Mouse (Mus musculus) Patski (cell line): ENCODE data around the gene Mrvi1. TPM values are rescaled to one million over a fixed set of nuclear protein-coding genes. Genes with fewer than 3 reads are reported as not detected.

Source experiments
- ATAC-seq: fragments of 100-300 bp; one replicate; pipeline ENCODE4 v1.8.0; 2021
- CTCF ChIA-PET: fragments of 350-600 bp; sonication (Branson Sonifier 250); formaldehyde crosslinking; loops from one replicate; lab custom pipeline; 2022; ENCODE audit warnings: inconsistent platforms; lab: Charles Lee
- POLR2A ChIA-PET: fragments of 350-600 bp; sonication (Branson Sonifier 250); formaldehyde crosslinking; loops from one replicate; lab custom pipeline; 2022; ENCODE audit warnings: antibody characterized with exemption, inconsistent platforms; lab: Charles Lee
- DNase-seq: peaks from one replicate; pipeline ENCODE4 v3.0.0-alpha.2; 2011; ENCODE audit warnings: low read depth, low spot score
- H3K27me3 ChIP-seq: fragments of 371-371 bp; one replicate; pipeline ENCODE4 v1.5.1; 2021
- CTCF ChIP-seq: fragments of 100-300 bp; IDR thresholded peaks from one replicate; pipeline ENCODE4 v1.5.1; 2021
- in situ Hi-C: fragments of 300-500 bp; cut with MboI; formaldehyde crosslinking; loops from 3 replicates; pipeline ENCODE4 v1.11.1; 2018; ENCODE audit warnings: low pct_unique_long_range_greater_than_20kb, mixed read lengths
- polyA plus RNA-seq: library from polyadenylated mRNA; unstranded; gene quantifications from one replicate; pipeline ENCODE4 v1.2.3, GENCODE M21; 2021

Mrvi1 gene
- polyA plus RNA-seq, 1 experiment from 2014 or later: 0.51 TPM

- ChIA-PET POLR2A (no interaction called here), CTCF (interaction anchor here (1.6 to 1.8 kb wide), 3 partner anchors 10 to 26 kb away, joined by 4 to 6 read pairs (median 5); no protein-coding TSS in a partner anchor)
- no peak for TF ChIP-seq CTCF
- ATAC-seq (no peak), DNase-seq (no peak)
- in situ Hi-C loops: no loop called here
- H3K27me3 ChIP-seq: no peaks in the 10 kb centered on the region
These were observed 22.0 kb upstream of the Mrvi1 start for GRCm38 (mm10) chr7:111004136-111004840.

- in situ Hi-C loops: no loop called here
- POLR2A ChIA-PET: no interaction called here
- CTCF ChIA-PET: interaction anchor here (0.7 to 1.6 kb wide), 3 partner anchors 10 to 16 kb away, joined by 3 to 4 read pairs (median 3); no protein-coding TSS in a partner anchor
- no peak for DNase-seq
- no peaks in the 10 kb centered on the region for H3K27me3 ChIP-seq
- no peak for ATAC-seq
- no peak for TF ChIP-seq CTCF
These were observed 16.9 kb upstream of the Mrvi1 start for GRCm38 (mm10) chr7:110998887-110999827.

GRCm38 (mm10) chr7:110991221-110991494 lies 8.9 kb upstream of the Mrvi1 start:
- POLR2A ChIA-PET: interaction anchor here (0.6 kb wide), 1 partner anchor 49 kb away, joined by 8 read pairs; no protein-coding TSS in a partner anchor

GRCm38 (mm10) chr7:110990356-110991220 lies 8.3 kb upstream of the Mrvi1 start:
- ChIA-PET CTCF (interaction anchor here (1.0 to 1.2 kb wide), 2 partner anchors 23 to 32 kb away, joined by 3 to 4 read pairs; no protein-coding TSS in a partner anchor), POLR2A (interaction anchor here (0.6 kb wide), 1 partner anchor 49 kb away, joined by 8 read pairs; no protein-coding TSS in a partner anchor)
- DNase-seq (no peak), ATAC-seq (no peak)
- TF ChIP-seq CTCF: no peak
- H3K27me3 ChIP-seq: no peaks in the 10 kb centered on the region
- in situ Hi-C loops: no loop called here

More at GRCm38 (mm10) chr7:110991221-110991494, 8.9 kb upstream of the Mrvi1 start:
- CTCF ChIA-PET: interaction anchor here (1.0 to 1.2 kb wide), 2 partner anchors 23 to 31 kb away, joined by 3 to 4 read pairs; no protein-coding TSS in a partner anchor
- TF ChIP-seq CTCF: no peak
- in situ Hi-C loops: no loop called here
- no peaks in the 10 kb centered on the region for H3K27me3 ChIP-seq
- ATAC-seq (no peak), DNase-seq (peak; percentile 58)

- no peaks in the 10 kb centered on the region for H3K27me3 ChIP-seq
- POLR2A ChIA-PET: no interaction called here
- peak; percentile 51 for DNase-seq
- CTCF ChIA-PET: interaction anchor here (0.7 to 1.5 kb wide), 4 partner anchors 9 to 33 kb away, joined by 3 read pairs; no protein-coding TSS in a partner anchor
- in situ Hi-C loops: no loop called here
- no peak for TF ChIP-seq CTCF
- no peak for ATAC-seq
These were observed 7.1 kb upstream of the Mrvi1 start for GRCm38 (mm10) chr7:110989286-110989879.

- POLR2A ChIA-PET: interaction anchor here (0.6 kb wide), 1 partner anchor 33 kb away, joined by 12 read pairs; no protein-coding TSS in a partner anchor
- DNase-seq (no peak), ATAC-seq (no peak)
- CTCF ChIA-PET: interaction anchor here (1.0 to 1.5 kb wide), 2 partner anchors 11 to 35 kb away, joined by 3 to 4 read pairs; no protein-coding TSS in a partner anchor
- in situ Hi-C loops: no loop called here
- no peaks in the 10 kb centered on the region for H3K27me3 ChIP-seq
- TF ChIP-seq CTCF: no peak
These were observed 5.8 kb upstream of the Mrvi1 start for GRCm38 (mm10) chr7:110988081-110988480.

- no peak for TF ChIP-seq CTCF
- in situ Hi-C loops: no loop called here
- H3K27me3 ChIP-seq: no peaks in the 10 kb centered on the region
- ChIA-PET POLR2A (interaction anchor here (0.6 kb wide), 1 partner anchor 180 kb away, joined by 3 read pairs; no protein-coding TSS in a partner anchor), CTCF (no interaction called here)
- DNase-seq: no peak
- ATAC-seq: no peak
These were observed 3.5 kb upstream of the Mrvi1 start for GRCm38 (mm10) chr7:110985581-110986265.

- CTCF ChIA-PET: interaction anchor here (1.0 to 1.8 kb wide), 3 partner anchors 11 to 27 kb away, joined by 3 to 4 read pairs (median 3); no protein-coding TSS in a partner anchor
- no peak for DNase-seq
These were observed 1.4 kb upstream of the Mrvi1 start for GRCm38 (mm10) chr7:110983621-110984020.

GRCm38 (mm10) chr7:110982764-110983163 lies 503 bp upstream of the Mrvi1 start:
- ChIA-PET CTCF (interaction anchor here (1.0 to 1.8 kb wide), 5 partner anchors 10 to 40 kb away, joined by 3 to 4 read pairs (median 3); no protein-coding TSS in a partner anchor), POLR2A (no interaction called here)
- no peaks in the 10 kb centered on the region for H3K27me3 ChIP-seq
- TF ChIP-seq CTCF: peak; percentile 84
- DNase-seq (no peak), ATAC-seq (no peak)
- in situ Hi-C loops: no loop called here

More at GRCm38 (mm10) chr7:110983621-110984020, 1.4 kb upstream of the Mrvi1 start:
- no peak for TF ChIP-seq CTCF
- H3K27me3 ChIP-seq: no peaks in the 10 kb centered on the region
- in situ Hi-C loops: no loop called here
- ATAC-seq: no peak
- POLR2A ChIA-PET: no interaction called here
